Mouse (Mus musculus) C2C12 (cell line): ENCODE data around the gene 1700001J03Rik. TPM values are rescaled to one million over a fixed set of nuclear protein-coding genes. Genes with fewer than 3 reads are reported as not detected.

ENCODE experiments used
- H3K27me3 ChIP-seq: one replicate; pipeline ENCODE4 v1.6.1; 2011; ENCODE audit not compliant: control insufficient read depth, insufficient read depth, insufficient read length
- H3K36me3 ChIP-seq: one replicate; pipeline ENCODE4 v1.6.1; 2011; ENCODE audit not compliant: control insufficient read depth, insufficient read depth
- H3K4me3 ChIP-seq: one replicate; pipeline ENCODE4 v1.5.1; 2011; ENCODE audit warnings: mild to moderate bottlenecking, control low read depth; ENCODE audit not compliant: poor library complexity, insufficient read depth, severe bottlenecking
- H3K79me2 ChIP-seq: one replicate; pipeline ENCODE4 v1.6.1; 2011; ENCODE audit not compliant: control insufficient read depth, insufficient read depth
- H3K79me3 ChIP-seq: one replicate; pipeline ENCODE4 v1.6.1; 2011; ENCODE audit warnings: low read depth, control low read depth
- H3ac ChIP-seq: one replicate; pipeline ENCODE3; 2011; ENCODE audit warnings: low read depth; ENCODE audit not compliant: control insufficient read depth, insufficient read length
- CEBPB ChIP-seq: IDR thresholded peaks from one replicate; pipeline ENCODE4 v1.6.1; 2011; ENCODE audit warnings: low read depth, mild to moderate bottlenecking, control low read depth, moderate library complexity
- CTCF ChIP-seq: IDR thresholded peaks from one replicate; pipeline ENCODE4 v1.5.1; 2011; ENCODE audit not compliant: control insufficient read depth, insufficient read depth, insufficient read length
- FOSL1 ChIP-seq: IDR thresholded peaks from one replicate; pipeline ENCODE4 v1.8.0; 2011; ENCODE audit warnings: mild to moderate bottlenecking, low read length; ENCODE audit not compliant: poor library complexity, insufficient read depth, severe bottlenecking
- MAX ChIP-seq: IDR thresholded peaks from one replicate; pipeline ENCODE4 v1.6.1; 2011; ENCODE audit warnings: mild to moderate bottlenecking, control low read depth
- MYOD1 ChIP-seq: IDR thresholded peaks from one replicate; pipeline ENCODE4 v1.6.1; 2011; ENCODE audit warnings: low read depth; ENCODE audit not compliant: control insufficient read depth, insufficient read length
- MYOG ChIP-seq: IDR thresholded peaks from one replicate; pipeline ENCODE4 v1.6.1; 2011; ENCODE audit not compliant: control insufficient read depth, insufficient read length; ENCODE audit errors: extremely low read depth
- USF1 ChIP-seq: IDR thresholded peaks from one replicate; pipeline ENCODE4 v1.6.1; 2011; ENCODE audit warnings: low read depth, mild to moderate bottlenecking, control low read depth, moderate library complexity
- polyA plus RNA-seq: library from polyadenylated mRNA; unstranded; fragments of >200 nt; fragmentation: generic; extraction: Trizol; gene quantifications from one replicate; pipeline ENCODE4 v1.2.1, GENCODE M21; 2012; ENCODE audit warnings: missing spikeins

The 1700001J03Rik gene
- polyA plus RNA-seq, 1 experiment, result not detected

- Histone ChIP-seq H3K79me3 (peaks cover 19% of the 10 kb centered on the region), H3K79me2 (peaks cover 32% of the 10 kb centered on the region), H3K4me3 (peak overlapping the region; percentile 59), H3ac (peak overlapping the region; percentile 54), H3K36me3 (peaks cover 35% of the 10 kb centered on the region), H3K27me3 (no peaks in the 10 kb centered on the region)
- no peak for TF ChIP-seq MAX
- TF ChIP-seq CTCF, result no peak
- no peak for TF ChIP-seq MYOD1
- TF ChIP-seq CEBPB, result no peak
- TF ChIP-seq FOSL1, result no peak
- TF ChIP-seq MYOG, result no peak
- TF ChIP-seq USF1, result no peak
Measured at GRCm38 (mm10) chr5:146220501-146220878, 35.4 kb upstream of the 1700001J03Rik start.

- Histone ChIP-seq H3ac (no peak overlapping the region), H3K27me3 (no peaks in the 10 kb centered on the region), H3K36me3 (peaks cover 48% of the 10 kb centered on the region), H3K4me3 (no peak overlapping the region), H3K79me3 (no peaks in the 10 kb centered on the region), H3K79me2 (no peaks in the 10 kb centered on the region)
- TF ChIP-seq CTCF (no peak), MAX (no peak), CEBPB (no peak), USF1 (no peak)
Measured at GRCm38 (mm10) chr5:146205537-146205936, 20.4 kb upstream of the 1700001J03Rik start.

GRCm38 (mm10) chr5:146203921-146204320 lies 18.8 kb upstream of the 1700001J03Rik start:
- TF ChIP-seq CEBPB (no peak), USF1 (no peak), MYOG (no peak)
- Histone ChIP-seq H3K36me3 (peaks cover 33% of the 10 kb centered on the region), H3K79me3 (no peaks in the 10 kb centered on the region), H3K27me3 (no peaks in the 10 kb centered on the region), H3ac (no peak overlapping the region), H3K4me3 (no peak overlapping the region), H3K79me2 (no peaks in the 10 kb centered on the region)

GRCm38 (mm10) chr5:146200580-146200979 lies 15.5 kb upstream of the 1700001J03Rik start:
- no peak overlapping the region for H3ac ChIP-seq
- H3K36me3 ChIP-seq, result peaks cover 4% of the 10 kb centered on the region
- H3K27me3 ChIP-seq, result no peaks in the 10 kb centered on the region
- TF ChIP-seq MAX, result no peak
- TF ChIP-seq CTCF, result no peak
- TF ChIP-seq FOSL1, result no peak
- no peak for TF ChIP-seq MYOG
- TF ChIP-seq USF1, result no peak
- no peak for TF ChIP-seq MYOD1
- no peak overlapping the region for H3K4me3 ChIP-seq
- no peaks in the 10 kb centered on the region for H3K79me2 ChIP-seq
- no peaks in the 10 kb centered on the region for H3K79me3 ChIP-seq

GRCm38 (mm10) chr5:146199540-146199939 lies 14.4 kb upstream of the 1700001J03Rik start:
- H3K4me3 ChIP-seq, result no peak overlapping the region
- no peaks in the 10 kb centered on the region for H3K79me3 ChIP-seq
- no peak overlapping the region for H3ac ChIP-seq
- H3K27me3 ChIP-seq, result no peaks in the 10 kb centered on the region
- H3K79me2 ChIP-seq, result no peaks in the 10 kb centered on the region
- TF ChIP-seq CEBPB (no peak), FOSL1 (no peak), MAX (no peak), MYOG (no peak), USF1 (no peak), CTCF (no peak), MYOD1 (no peak)
- H3K36me3 ChIP-seq, result no peaks in the 10 kb centered on the region

- H3K79me2 ChIP-seq, result no peaks in the 10 kb centered on the region
- H3K4me3 ChIP-seq, result no peak overlapping the region
- no peak overlapping the region for H3ac ChIP-seq
- no peaks in the 10 kb centered on the region for H3K36me3 ChIP-seq
- H3K27me3 ChIP-seq, result no peaks in the 10 kb centered on the region
- H3K79me3 ChIP-seq, result no peaks in the 10 kb centered on the region
- TF ChIP-seq MAX (no peak), MYOG (no peak), MYOD1 (no peak), CEBPB (no peak), USF1 (no peak), CTCF (no peak), FOSL1 (no peak)
Measured at GRCm38 (mm10) chr5:146199073-146199472, 14.0 kb upstream of the 1700001J03Rik start.
